Mouse (Mus musculus): ENCODE measurements at regions not wholly inside any gene's neighbourhood (a gene's known extent, or its start where the extent isn't known, plus 50 kb on each side); places are given as distances from the start of the nearest gene placed in this dataset.

- no peak overlapping the region for H3K9ac ChIP-seq (replicated peaks; ENCODE audit: low read depth, low read length)
- ATAC-seq (ENCODE audit: low read depth) = no peak
- H3K4me1 ChIP-seq (ENCODE audit: control insufficient read depth, insufficient read depth, low read length) = no peaks in the 10 kb centered on the region
- no peaks in the 10 kb centered on the region for H3K9me3 ChIP-seq (ENCODE audit: control insufficient read depth, low read length)
- no peak overlapping the region for H3K4me3 ChIP-seq (ENCODE audit: low read depth, low read length)
- no peak overlapping the region for H3K4me2 ChIP-seq (ENCODE audit: low read depth, low read length)
- no peaks in the 10 kb centered on the region for H3K27me3 ChIP-seq (ENCODE audit: control insufficient read depth, insufficient read depth, low read length)
- 56% methylated on average over 5 of the region's 5 CpGs for WGBS
- H3K27ac ChIP-seq (ENCODE audit: low read depth, low read length) = no peak overlapping the region
- H3K36me3 ChIP-seq (ENCODE audit: control insufficient read depth, insufficient read depth, low read length) = no peaks in the 10 kb centered on the region
Measured at GRCm38 (mm10) chr16:75369700-75370099, 216.2 kb downstream of the Lipi start.

- WGBS = 76% methylated on average over 4 of the region's 4 CpGs
- H3K4me3 ChIP-seq (ENCODE audit: low read depth, low read length) = no peak overlapping the region
- H3K4me1 ChIP-seq (ENCODE audit: control insufficient read depth, insufficient read depth, low read length) = no peaks in the 10 kb centered on the region
- H3K9me3 ChIP-seq (ENCODE audit: control insufficient read depth, low read length) = no peaks in the 10 kb centered on the region
- H3K36me3 ChIP-seq (ENCODE audit: control insufficient read depth, insufficient read depth, low read length) = no peaks in the 10 kb centered on the region
- no peaks in the 10 kb centered on the region for H3K27me3 ChIP-seq (ENCODE audit: control insufficient read depth, insufficient read depth, low read length)
- no peak for ATAC-seq (ENCODE audit: low read depth)
- H3K27ac ChIP-seq (ENCODE audit: low read depth, low read length) = no peak overlapping the region
- H3K9ac ChIP-seq (replicated peaks; ENCODE audit: low read depth, low read length) = no peak overlapping the region
- no peak overlapping the region for H3K4me2 ChIP-seq (ENCODE audit: low read depth, low read length)
Measured at GRCm38 (mm10) chr16:75366727-75367126, 219.1 kb downstream of the Lipi start.

DNA sequence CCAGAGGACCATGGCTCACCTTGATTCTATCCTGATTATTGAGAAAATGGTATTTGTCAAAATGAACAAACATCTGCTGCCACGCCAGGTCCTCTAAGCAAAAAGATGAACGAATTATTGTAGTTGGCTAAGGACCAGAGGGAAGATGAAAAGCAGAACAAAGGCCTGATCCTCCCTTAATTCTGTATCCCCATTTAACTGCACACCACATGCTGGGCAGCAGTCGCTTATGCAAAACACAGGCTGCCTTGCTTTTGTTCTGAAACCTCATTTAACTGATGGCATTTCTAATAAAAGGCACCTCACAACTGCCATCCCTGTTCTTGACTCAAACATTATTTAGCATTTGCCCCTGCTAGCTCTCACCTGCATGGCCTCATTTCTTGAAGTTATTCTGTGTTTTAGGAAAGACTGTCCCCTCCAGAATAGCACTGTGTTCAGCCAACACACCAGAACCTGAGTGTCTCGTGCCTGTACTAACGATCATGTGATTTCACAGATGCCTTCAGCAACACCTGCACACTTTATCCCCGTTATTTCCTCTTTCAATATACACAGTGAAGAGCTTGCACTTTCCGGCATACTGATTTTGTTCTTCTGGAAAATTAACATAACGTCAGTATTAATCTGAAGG is 220.4 kb downstream of the Lipi start:
- Histone ChIP-seq H3K27ac (ENCODE audit: low read depth, low read length) (no peak overlapping the region; the same call in 1 of the 2 replicates), H3K36me3 (ENCODE audit: control insufficient read depth, insufficient read depth, low read length) (no peaks in the 10 kb centered on the region), H3K4me3 (ENCODE audit: low read depth, low read length) (no peak overlapping the region), H3K9me3 (ENCODE audit: control insufficient read depth, low read length) (no peaks in the 10 kb centered on the region), H3K27me3 (ENCODE audit: control insufficient read depth, insufficient read depth, low read length) (no peaks in the 10 kb centered on the region), H3K4me2 (ENCODE audit: low read depth, low read length) (no peak overlapping the region), H3K9ac (replicated peaks; ENCODE audit: low read depth, low read length) (no peak overlapping the region), H3K4me1 (ENCODE audit: control insufficient read depth, insufficient read depth, low read length) (no peaks in the 10 kb centered on the region)
- peak; percentile 66 for ATAC-seq (ENCODE audit: low read depth)
- 30% methylated on average over 8 of the region's 8 CpGs for WGBS

DNA sequence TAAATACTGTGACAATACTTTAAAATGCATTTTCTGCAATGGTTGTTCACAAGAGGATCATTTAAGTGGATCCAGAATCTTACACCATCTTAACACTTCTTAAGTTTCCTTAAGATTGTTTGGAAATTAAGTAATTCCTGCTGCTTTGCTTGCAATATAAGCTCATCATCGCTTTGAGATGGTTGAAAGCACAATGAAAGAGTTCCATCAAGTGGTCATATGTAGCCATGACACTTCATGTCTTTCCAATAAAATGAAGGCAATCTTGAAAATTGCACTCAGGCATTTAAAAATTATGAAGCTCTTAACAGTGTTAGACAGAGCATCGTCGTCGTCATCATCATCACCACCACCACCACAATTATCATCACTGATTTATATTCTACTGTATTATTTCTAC is 223.8 kb downstream of the Lipi start:
- Histone ChIP-seq H3K27ac (ENCODE audit: low read depth, low read length) (no peak overlapping the region), H3K36me3 (ENCODE audit: control insufficient read depth, insufficient read depth, low read length) (no peaks in the 10 kb centered on the region), H3K27me3 (ENCODE audit: control insufficient read depth, insufficient read depth, low read length) (no peaks in the 10 kb centered on the region), H3K4me1 (ENCODE audit: control insufficient read depth, insufficient read depth, low read length) (no peaks in the 10 kb centered on the region), H3K9ac (replicated peaks; ENCODE audit: low read depth, low read length) (no peak overlapping the region), H3K9me3 (ENCODE audit: control insufficient read depth, low read length) (no peaks in the 10 kb centered on the region), H3K4me3 (ENCODE audit: low read depth, low read length) (no peak overlapping the region), H3K4me2 (ENCODE audit: low read depth, low read length) (no peak overlapping the region)
- WGBS = 63% methylated on average over 4 of the region's 4 CpGs
- no peak for ATAC-seq (ENCODE audit: low read depth)

DNA sequence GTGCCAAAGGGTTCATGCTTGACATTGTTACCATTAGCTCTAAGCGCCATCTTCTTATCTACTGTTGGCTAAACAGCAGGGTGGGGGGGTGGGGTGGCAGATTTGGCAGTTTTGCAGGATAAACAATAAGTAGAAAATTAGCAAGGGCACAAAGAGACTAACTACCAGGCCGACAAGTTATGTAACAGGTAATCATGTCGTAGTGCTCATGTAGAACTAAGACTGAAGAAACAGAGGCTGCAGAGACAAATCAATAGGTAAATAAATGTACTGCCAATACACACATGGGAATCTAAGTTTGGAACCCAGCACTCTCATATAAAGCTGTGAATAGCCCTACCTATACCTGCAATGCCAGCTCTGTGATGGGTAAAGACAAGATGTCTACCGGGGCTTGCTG is 225.1 kb downstream of the Lipi start:
- Histone ChIP-seq H3K9me3 (ENCODE audit: control insufficient read depth, low read length) (no peaks in the 10 kb centered on the region), H3K9ac (replicated peaks; ENCODE audit: low read depth, low read length) (no peak overlapping the region), H3K27ac (ENCODE audit: low read depth, low read length) (no peak overlapping the region), H3K27me3 (ENCODE audit: control insufficient read depth, insufficient read depth, low read length) (no peaks in the 10 kb centered on the region), H3K4me2 (ENCODE audit: low read depth, low read length) (no peak overlapping the region), H3K36me3 (ENCODE audit: control insufficient read depth, insufficient read depth, low read length) (no peaks in the 10 kb centered on the region), H3K4me1 (ENCODE audit: control insufficient read depth, insufficient read depth, low read length) (no peaks in the 10 kb centered on the region), H3K4me3 (ENCODE audit: low read depth, low read length) (no peak overlapping the region)
- WGBS = 92% methylated on average over 4 of the region's 4 CpGs
- ATAC-seq (ENCODE audit: low read depth) = no peak

GRCm38 (mm10) chr16:75353394-75353793 is 232.5 kb downstream of the Lipi start:
- no peaks in the 10 kb centered on the region for H3K36me3 ChIP-seq (ENCODE audit: control insufficient read depth, insufficient read depth, low read length)
- no peak overlapping the region for H3K9ac ChIP-seq (replicated peaks; ENCODE audit: low read depth, low read length)
- no peak overlapping the region for H3K4me3 ChIP-seq (ENCODE audit: low read depth, low read length)
- H3K4me2 ChIP-seq (ENCODE audit: low read depth, low read length) = no peak overlapping the region
- H3K27me3 ChIP-seq (ENCODE audit: control insufficient read depth, insufficient read depth, low read length) = no peaks in the 10 kb centered on the region
- no peak for ATAC-seq (ENCODE audit: low read depth)
- WGBS = 85% methylated on average over 1 of the region's 1 CpGs
- no peaks in the 10 kb centered on the region for H3K9me3 ChIP-seq (ENCODE audit: control insufficient read depth, low read length)
- no peaks in the 10 kb centered on the region for H3K4me1 ChIP-seq (ENCODE audit: control insufficient read depth, insufficient read depth, low read length)
- no peak overlapping the region for H3K27ac ChIP-seq (ENCODE audit: low read depth, low read length)

DNA sequence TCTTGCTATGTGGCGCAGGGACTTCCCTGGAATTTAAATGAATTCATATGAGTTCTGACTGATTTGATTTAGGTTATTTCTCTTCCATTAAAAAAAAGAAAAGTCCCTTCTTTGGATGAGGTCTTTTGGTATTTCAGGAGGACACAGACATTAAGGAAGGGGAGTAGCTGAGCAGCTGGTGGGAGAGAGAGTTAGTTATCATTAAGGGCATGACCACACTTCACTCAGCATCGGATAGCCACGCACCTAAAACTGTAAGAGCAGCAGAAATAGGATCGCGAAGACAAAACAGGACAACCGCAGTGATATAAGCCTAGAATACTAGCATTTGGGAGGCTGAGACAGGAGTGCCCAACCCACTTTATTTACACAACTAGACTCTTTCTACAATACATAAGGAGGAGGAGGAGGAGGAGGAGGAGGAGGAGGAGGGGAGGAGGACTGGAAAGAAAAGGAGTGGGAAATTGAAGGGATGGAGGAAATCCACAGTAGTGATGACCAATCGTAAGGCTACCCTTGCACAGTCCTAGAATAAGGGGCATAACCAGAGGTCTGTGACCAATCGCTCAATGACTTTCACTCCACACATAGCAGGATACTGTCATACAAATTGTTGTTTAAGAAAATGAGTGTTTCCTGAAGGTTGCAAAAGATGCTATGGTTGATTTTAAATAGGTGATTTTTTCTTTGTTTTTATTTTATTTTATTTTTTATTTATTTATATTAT is 241.5 kb downstream of the Lipi start:
- H3K27ac ChIP-seq (ENCODE audit: low read depth, low read length) = no peak overlapping the region
- H3K36me3 ChIP-seq (ENCODE audit: control insufficient read depth, insufficient read depth, low read length) = no peaks in the 10 kb centered on the region
- H3K27me3 ChIP-seq (ENCODE audit: control insufficient read depth, insufficient read depth, low read length) = no peaks in the 10 kb centered on the region
- H3K9me3 ChIP-seq (ENCODE audit: control insufficient read depth, low read length) = no peaks in the 10 kb centered on the region
- 84% methylated on average over 8 of the region's 8 CpGs for WGBS
- no peak overlapping the region for H3K4me3 ChIP-seq (ENCODE audit: low read depth, low read length)
- no peaks in the 10 kb centered on the region for H3K4me1 ChIP-seq (ENCODE audit: control insufficient read depth, insufficient read depth, low read length)
- no peak overlapping the region for H3K4me2 ChIP-seq (ENCODE audit: low read depth, low read length)
- H3K9ac ChIP-seq (replicated peaks; ENCODE audit: low read depth, low read length) = no peak overlapping the region
- no peak for ATAC-seq (ENCODE audit: low read depth)

DNA sequence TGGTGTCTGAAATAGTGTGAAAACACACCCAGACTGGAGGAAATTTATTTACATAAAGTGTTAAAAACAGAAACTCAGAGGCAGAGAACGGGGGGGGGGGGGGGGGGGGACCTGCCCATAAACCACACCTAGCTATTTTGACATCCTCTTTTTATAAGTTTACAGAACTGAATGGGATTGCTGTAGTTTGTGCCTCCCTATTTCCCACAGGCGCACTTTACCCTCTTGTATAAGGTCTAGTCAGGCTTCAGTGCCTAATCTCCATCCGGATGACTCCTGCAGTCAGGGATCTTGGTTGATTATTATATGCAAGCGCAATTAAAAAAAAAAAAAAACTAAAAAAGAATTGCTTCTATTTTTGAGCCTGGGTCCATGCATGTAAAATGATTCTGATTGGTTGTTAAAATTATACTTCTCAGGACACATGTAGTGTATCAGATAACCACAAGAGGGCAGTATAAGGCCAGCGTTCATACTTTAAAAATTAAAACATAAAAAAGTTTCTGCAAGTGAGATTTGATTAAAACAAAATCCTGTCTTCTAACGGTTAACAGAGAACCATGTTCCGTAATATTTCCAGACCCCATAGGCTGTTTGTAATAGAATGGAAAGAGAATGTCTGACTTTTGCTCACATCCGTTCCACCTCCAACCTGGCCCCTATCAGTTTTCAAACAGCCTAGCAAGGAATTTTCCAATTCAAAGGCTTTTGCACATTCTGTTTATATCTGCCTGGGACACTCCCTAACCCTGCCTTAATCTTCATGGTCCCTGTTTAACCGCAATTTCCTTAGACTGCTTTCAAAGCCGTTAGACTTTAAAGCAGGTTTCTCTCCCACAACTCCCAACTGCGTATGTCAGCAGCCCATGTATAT is 242.6 kb downstream of the Lipi start:
- Histone ChIP-seq H3K9me3 (ENCODE audit: control insufficient read depth, low read length) (no peaks in the 10 kb centered on the region), H3K4me2 (ENCODE audit: low read depth, low read length) (no peak overlapping the region), H3K27me3 (ENCODE audit: control insufficient read depth, insufficient read depth, low read length) (no peaks in the 10 kb centered on the region), H3K36me3 (ENCODE audit: control insufficient read depth, insufficient read depth, low read length) (no peaks in the 10 kb centered on the region), H3K9ac (replicated peaks; ENCODE audit: low read depth, low read length) (no peak overlapping the region), H3K4me3 (ENCODE audit: low read depth, low read length) (no peak overlapping the region), H3K27ac (ENCODE audit: low read depth, low read length) (no peak overlapping the region), H3K4me1 (ENCODE audit: control insufficient read depth, insufficient read depth, low read length) (no peaks in the 10 kb centered on the region)
- 48% methylated on average over 11 of the region's 11 CpGs for WGBS
- ATAC-seq (ENCODE audit: low read depth) = no peak

DNA sequence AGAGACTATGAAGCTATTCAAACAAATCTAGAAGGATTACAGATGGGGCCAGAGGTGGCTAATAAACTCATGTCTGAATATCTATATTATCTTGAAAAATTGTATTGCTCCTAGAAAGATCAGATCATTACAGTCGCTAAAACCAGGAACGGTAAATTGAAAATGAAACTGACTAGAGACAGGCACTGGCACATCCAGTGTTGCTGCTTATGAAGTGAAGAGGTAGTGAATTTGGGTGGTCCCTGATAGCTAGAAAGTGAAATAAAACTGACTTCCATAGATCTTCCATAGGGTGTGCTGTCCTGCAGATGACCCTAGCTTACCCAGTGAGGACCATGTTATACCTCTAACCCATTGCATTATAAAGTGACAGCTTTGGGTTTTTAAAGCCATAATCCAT is 251.6 kb downstream of the Lipi start:
- ATAC-seq (ENCODE audit: low read depth) = no peak
- Histone ChIP-seq H3K4me1 (ENCODE audit: control insufficient read depth, insufficient read depth, low read length) (no peaks in the 10 kb centered on the region), H3K9me3 (ENCODE audit: control insufficient read depth, low read length) (no peaks in the 10 kb centered on the region), H3K4me3 (ENCODE audit: low read depth, low read length) (no peak overlapping the region), H3K36me3 (ENCODE audit: control insufficient read depth, insufficient read depth, low read length) (no peaks in the 10 kb centered on the region), H3K9ac (replicated peaks; ENCODE audit: low read depth, low read length) (no peak overlapping the region), H3K27me3 (ENCODE audit: control insufficient read depth, insufficient read depth, low read length) (no peaks in the 10 kb centered on the region), H3K27ac (ENCODE audit: low read depth, low read length) (no peak overlapping the region), H3K4me2 (ENCODE audit: low read depth, low read length) (no peak overlapping the region)
- WGBS = 93% methylated on average over 2 of the region's 2 CpGs
